ENCODE assay signal across 23 mouse cellular contexts in the genomic region with DNA sequence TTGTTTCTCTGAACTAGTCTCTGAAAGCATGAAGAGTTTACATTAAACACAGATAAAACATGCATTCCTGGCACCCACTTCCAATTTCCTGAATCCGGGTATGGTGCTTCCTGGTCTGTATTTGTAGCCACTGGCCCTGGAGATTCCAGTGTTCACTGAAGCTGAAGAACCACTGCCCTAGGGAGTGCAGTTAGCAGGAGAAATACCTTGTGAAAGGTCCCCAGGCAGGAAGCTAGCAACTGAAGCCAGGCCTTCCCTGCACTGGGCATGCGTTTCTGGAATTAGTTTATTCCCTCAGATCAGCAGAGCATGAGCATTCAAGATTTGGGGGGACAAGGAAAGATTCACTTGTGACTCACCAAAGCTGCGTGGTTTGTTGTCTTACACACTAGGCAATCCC. TPM values are rescaled to one million over a fixed set of nuclear protein-coding genes. Genes with fewer than 3 reads are reported as not detected.
"Had no signal": no experiment of that assay in that cellular context is flagged by ENCODE, and none has a peak within 500 bp of the region (broad histone marks: within the 10 kb centered on the region; RNA-seq: fewer than 3 reads in every experiment).

No protein-coding gene starts in this region.

- H3K4me3 ChIP-seq: layer of hippocampus, adult 2 months; limb, embryonic 13.5 days; midbrain, embryonic 10.5 days; myocyte; neural tube, embryonic 15.5 days had no signal

- H3K4me1 ChIP-seq: limb, embryonic 13.5 days; midbrain, embryonic 10.5 days; neural tube, embryonic 15.5 days had no signal

- H3K4me2 ChIP-seq: limb, embryonic 13.5 days; neural tube, embryonic 15.5 days had no signal

- ATAC-seq: lung, postnatal 0 days had no signal

- H3K27me3 ChIP-seq: limb, embryonic 13.5 days; neural tube, embryonic 15.5 days had no signal

- H3K9me3 ChIP-seq: limb, embryonic 13.5 days; midbrain, embryonic 10.5 days; neural tube, embryonic 15.5 days had no signal

- H3K9ac ChIP-seq: limb, embryonic 13.5 days; liver, embryonic 14.5 days; neural tube, embryonic 15.5 days had no signal

- H3K36me3 ChIP-seq: limb, embryonic 13.5 days; midbrain, embryonic 10.5 days; neural tube, embryonic 15.5 days had no signal

- DNase-seq: left cerebral cortex, postnatal 4 days; lung, adult 18-20 months; lung, postnatal 4 days; midbrain, embryonic 14.5 days; right cerebral cortex, adult 18-20 months; right cerebral cortex, postnatal 25 days; thymus, postnatal 4 days had no signal

- H3K27ac ChIP-seq: layer of hippocampus, adult 2 months; limb, embryonic 13.5 days; liver, embryonic 14.5 days; midbrain, embryonic 10.5 days; neural tube, embryonic 15.5 days had no signal

RNA-seq across cellular contexts. Expression of a gene that starts 8.8 kb away (rescaled TPM):
- total RNA-seq: layer of hippocampus, adult 2 months; layer of hippocampus, postnatal 10 days; left cerebral cortex, adult 18-20 months; left cerebral cortex, postnatal 10 days; left cerebral cortex, postnatal 4 days; liver, adult 2 months; megakaryocyte, adult 5-6 weeks had no signal
- polyA plus RNA-seq: limb, embryonic 13.5 days; liver, adult 2 months; liver, embryonic 14.5 days; lung, postnatal 0 days; midbrain, embryonic 10.5 days; midbrain, embryonic 14.5 days; myocyte; neural tube, embryonic 11.5 days; neural tube, embryonic 15.5 days; small intestine, adult 2 months; stomach, embryonic 16.5 days; thymus, postnatal 0 days had no signal
